Mouse (Mus musculus): ENCODE results near the gene Foxs1. TPM values are rescaled to one million over a fixed set of nuclear protein-coding genes. Genes with fewer than 3 reads are reported as not detected.

Gene Foxs1
- polyA plus RNA-seq, 1 experiment from 2014 or later = 2.4 TPM

GRCm38 (mm10) chr2:152895834-152896233 lies 37.2 kb downstream of the Foxs1 start:
- H3K4me3 ChIP-seq = no peak overlapping the region
- H3K36me3 ChIP-seq = peaks cover 56% of the 10 kb centered on the region
- WGBS = 93% methylated on average over 9 of the region's 9 CpGs

GRCm38 (mm10) chr2:152888774-152889173 lies 44.2 kb downstream of the Foxs1 start:
- H3K4me1 ChIP-seq = no peaks in the 10 kb centered on the region
- H3K27ac ChIP-seq (replicated peaks) = no peak overlapping the region
- H3K4me2 ChIP-seq (replicated peaks) = no peak overlapping the region
- no peaks in the 10 kb centered on the region for H3K27me3 ChIP-seq
- H3K9me3 ChIP-seq = no peaks in the 10 kb centered on the region
- peaks cover 90% of the 10 kb centered on the region for H3K36me3 ChIP-seq
- no peak overlapping the region for H3K4me3 ChIP-seq
- H3K9ac ChIP-seq (replicated peaks) = no peak overlapping the region
- ATAC-seq (ENCODE audit: low FRiP score, low read depth) = no peak
- 88% methylated on average over 5 of the region's 5 CpGs for WGBS

More at GRCm38 (mm10) chr2:152895834-152896233, 37.2 kb downstream of the Foxs1 start:
- Histone ChIP-seq H3K4me1 (no peaks in the 10 kb centered on the region), H3K27ac (replicated peaks) (no peak overlapping the region), H3K9me3 (no peaks in the 10 kb centered on the region), H3K27me3 (no peaks in the 10 kb centered on the region), H3K9ac (replicated peaks) (no peak overlapping the region), H3K4me2 (replicated peaks) (no peak overlapping the region)
- no peak for ATAC-seq (ENCODE audit: low FRiP score, low read depth)

- H3K4me1 ChIP-seq = no peaks in the 10 kb centered on the region
- WGBS = 88% methylated on average over 3 of the region's 3 CpGs
- H3K27me3 ChIP-seq = no peaks in the 10 kb centered on the region
- H3K9ac ChIP-seq (replicated peaks) = no peak overlapping the region
- no peak overlapping the region for H3K27ac ChIP-seq (replicated peaks)
- H3K36me3 ChIP-seq = peaks cover 82% of the 10 kb centered on the region
- no peak overlapping the region for H3K4me3 ChIP-seq
- no peak for ATAC-seq (ENCODE audit: low FRiP score, low read depth)
- no peak overlapping the region for H3K4me2 ChIP-seq (replicated peaks)
- H3K9me3 ChIP-seq = no peaks in the 10 kb centered on the region
These were observed 45.8 kb downstream of the Foxs1 start for GRCm38 (mm10) chr2:152887230-152887629.

DNA sequence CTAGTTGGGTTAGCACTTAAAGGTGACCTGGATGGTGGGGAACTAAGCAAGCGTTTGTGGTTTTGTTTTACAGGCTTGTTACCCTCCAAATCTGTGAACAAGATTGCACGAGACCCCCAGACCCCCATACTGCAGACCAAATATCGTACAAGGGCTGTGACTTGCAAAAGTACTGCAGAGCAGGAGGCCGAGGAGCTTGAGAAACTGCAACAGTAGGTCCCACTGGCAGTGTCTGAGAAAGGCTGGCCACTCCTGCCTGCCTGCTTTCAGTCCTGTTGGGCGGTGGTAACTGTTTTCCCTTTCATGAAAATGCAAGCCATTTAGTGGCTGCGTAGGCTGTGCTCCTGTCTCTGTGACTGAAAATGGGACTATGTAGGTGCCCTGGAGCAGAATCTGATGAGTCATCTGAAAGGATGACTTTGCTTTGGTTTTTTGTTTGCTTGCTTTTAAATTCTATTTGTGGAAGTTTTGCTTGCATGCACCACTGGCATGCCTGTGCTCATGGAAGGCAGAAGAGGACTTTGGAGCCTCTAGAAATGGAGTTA lies 48.8 kb downstream of the Foxs1 start:
- H3K9ac ChIP-seq (replicated peaks) = no peak overlapping the region
- H3K9me3 ChIP-seq = no peaks in the 10 kb centered on the region
- H3K4me2 ChIP-seq (replicated peaks) = no peak overlapping the region
- no peak overlapping the region for H3K4me3 ChIP-seq
- H3K36me3 ChIP-seq = peaks cover 84% of the 10 kb centered on the region
- H3K4me1 ChIP-seq = no peaks in the 10 kb centered on the region
- WGBS = 90% methylated on average over 6 of the region's 6 CpGs
- H3K27me3 ChIP-seq = no peaks in the 10 kb centered on the region
- ATAC-seq (ENCODE audit: low FRiP score, low read depth) = no peak
- H3K27ac ChIP-seq (replicated peaks) = no peak overlapping the region

Other genes starting within 250 kb of the Foxs1 start
- 38.4 and 39.6 TPM in 2 replicates for gene Mcts2, start 246.2 kb downstream of the Foxs1 start, polyA plus RNA-seq (2016; fragmentation: Nextera tagmentation; extraction: Ambion mirVana)
- gene Id1, start 197.0 kb downstream of the Foxs1 start, polyA plus RNA-seq (2016; fragmentation: Nextera tagmentation; extraction: Ambion mirVana) = 65.1 and 69.6 TPM in 2 replicates
- 3.2 and 3.9 TPM in 2 replicates for gene Cox4i2, start 179.0 kb downstream of the Foxs1 start, polyA plus RNA-seq (2016; fragmentation: Nextera tagmentation; extraction: Ambion mirVana)
- 156 and 168 TPM in 2 replicates for gene Bcl2l1, start 101.5 kb downstream of the Foxs1 start, polyA plus RNA-seq (2016; fragmentation: Nextera tagmentation; extraction: Ambion mirVana)
- gene Tpx2, start 85.2 kb downstream of the Foxs1 start, polyA plus RNA-seq (2016; fragmentation: Nextera tagmentation; extraction: Ambion mirVana) = 109 and 113 TPM in 2 replicates
- not detected in 2 replicates for gene Mylk2, start 21.9 kb downstream of the Foxs1 start, polyA plus RNA-seq (2016; fragmentation: Nextera tagmentation; extraction: Ambion mirVana)
- 1.2 and 1.4 TPM in 2 replicates for gene Dusp15, start 18.5 kb upstream of the Foxs1 start, polyA plus RNA-seq (2016; fragmentation: Nextera tagmentation; extraction: Ambion mirVana)
- 1.4 and 1.7 TPM in 2 replicates for gene Ttll9, start 29.3 kb upstream of the Foxs1 start, polyA plus RNA-seq (2016; fragmentation: Nextera tagmentation; extraction: Ambion mirVana)
- gene Pdrg1, start 82.2 kb upstream of the Foxs1 start, polyA plus RNA-seq (2016; fragmentation: Nextera tagmentation; extraction: Ambion mirVana) = 128 and 129 TPM in 2 replicates
- 0.97 and 1.5 TPM in 2 replicates for gene Xkr7, start 98.6 kb upstream of the Foxs1 start, polyA plus RNA-seq (2016; fragmentation: Nextera tagmentation; extraction: Ambion mirVana)
- gene Ccm2l, start 132.7 kb upstream of the Foxs1 start, polyA plus RNA-seq (2016; fragmentation: Nextera tagmentation; extraction: Ambion mirVana) = 2.6 and 2.7 TPM in 2 replicates
- 1.8 and 2.4 TPM in 2 replicates for gene Hck, start 175.3 kb upstream of the Foxs1 start, polyA plus RNA-seq (2016; fragmentation: Nextera tagmentation; extraction: Ambion mirVana)
- 84.0 and 90.2 TPM in 2 replicates for gene Tm9sf4, start 228.1 kb upstream of the Foxs1 start, polyA plus RNA-seq (2016; fragmentation: Nextera tagmentation; extraction: Ambion mirVana)